Mouse (Mus musculus) MEL (cell line): Measurements from ENCODE around the gene Plekhm3.

Source experiments
- CHD2 ChIP-seq: IDR thresholded peaks from 2 replicates; pipeline ENCODE4 v1.6.1; 2011; ENCODE audit warnings: low read length, improper control_type of control experiment
- CTCF ChIP-seq, 3 experiments: IDR thresholded peaks in 2 of 3; conservative IDR thresholded peaks in 1 of 3; 2 replicates each; pipeline ENCODE4 v1.5.1; 2011 to 2012; ENCODE audit warnings: low read length in 3 of 3, low read depth in 2 of 3, mild to moderate bottlenecking in 2 of 3, improper control_type of control experiment in 1 of 3, inconsistent platforms in 1 of 3, mixed read lengths in 1 of 3, moderate library complexity in 1 of 3; ENCODE audit not compliant: control insufficient read depth in 1 of 3, insufficient read depth in 1 of 3, poor library complexity in 1 of 3, severe bottlenecking in 1 of 3
- E2F4 ChIP-seq: IDR thresholded peaks from 2 replicates; pipeline ENCODE4 v1.6.1; 2011; ENCODE audit warnings: low read depth, low read length, improper control_type of control experiment, borderline replicate concordance
- EP300 ChIP-seq, 2 experiments: IDR thresholded peaks; 2 replicates each; pipeline ENCODE4 v1.6.1; 2011; ENCODE audit warnings: improper control_type of control experiment in 2 of 2, low read length in 2 of 2, low read depth in 1 of 2, mild to moderate bottlenecking in 1 of 2
- ETS1 ChIP-seq: IDR thresholded peaks from 2 replicates; pipeline ENCODE4 v1.6.1; 2012; ENCODE audit warnings: low read depth, mild to moderate bottlenecking, inconsistent platforms, low read length, improper control_type of control experiment, moderate library complexity
- GATA1 ChIP-seq: IDR thresholded peaks from 2 replicates; pipeline ENCODE4 v1.6.1; 2011; ENCODE audit warnings: low read depth, low read length, improper control_type of control experiment
- MAFK ChIP-seq: IDR thresholded peaks from 2 replicates; pipeline ENCODE4 v1.6.1; 2011; ENCODE audit warnings: low read depth, mild to moderate bottlenecking, low read length, improper control_type of control experiment, borderline replicate concordance
- MAX ChIP-seq: IDR thresholded peaks from 2 replicates; pipeline ENCODE4 v1.6.1; 2011; ENCODE audit warnings: low read length, improper control_type of control experiment
- POLR2AphosphoS2 ChIP-seq: IDR thresholded peaks from 2 replicates; pipeline ENCODE4 v1.6.1; 2011; ENCODE audit warnings: low read length, improper control_type of control experiment
- POLR2AphosphoS5 ChIP-seq: IDR thresholded peaks from 2 replicates; pipeline ENCODE4 v1.6.1; 2012; ENCODE audit warnings: low read depth, borderline replicate concordance, mild to moderate bottlenecking, inconsistent platforms, low read length, moderate library complexity, mixed read lengths
- SIN3A ChIP-seq: IDR thresholded peaks from 2 replicates; pipeline ENCODE4 v1.6.1; 2012; ENCODE audit warnings: low read length, improper control_type of control experiment, inconsistent platforms
- TCF12 ChIP-seq: IDR thresholded peaks from 2 replicates; pipeline ENCODE4 v1.6.1; 2014; ENCODE audit warnings: low read depth, mild to moderate bottlenecking, inconsistent platforms, low read length, improper control_type of control experiment, moderate library complexity
- UBTF ChIP-seq: IDR thresholded peaks from 2 replicates; pipeline ENCODE4 v1.6.1; 2012; ENCODE audit warnings: low read depth, mild to moderate bottlenecking, inconsistent platforms, low read length, improper control_type of control experiment, moderate library complexity, borderline replicate concordance; ENCODE audit not compliant: insufficient read depth
- ZNF384 ChIP-seq: IDR thresholded peaks from 2 replicates; pipeline ENCODE4 v1.6.1; 2012; ENCODE audit warnings: low read depth, mild to moderate bottlenecking, inconsistent platforms, low read length, improper control_type of control experiment

GRCm38 (mm10) chr1:64848081-64848480, 108.5 kb downstream of the Plekhm3 start:
- no peak for TF ChIP-seq CTCF (IDR thresholded peaks at IDR 0.05 in 2 of 3, conservative IDR thresholded peaks at IDR 0.05 in 1 of 3; ENCODE audit: control insufficient read depth in 1 of 3, insufficient read depth in 1 of 3, low read depth in 2 of 3, low read length in 3 of 3, poor library complexity in 1 of 3, severe bottlenecking in 1 of 3)
- TF ChIP-seq SIN3A = no peak
- TF ChIP-seq ZNF384 = no peak
- no peak for TF ChIP-seq POLR2AphosphoS2
- no peak for TF ChIP-seq MAX
- no peak for TF ChIP-seq EP300 (IDR thresholded peaks at IDR 0.05; ENCODE audit: low read depth in 1 of 2, low read length in 2 of 2)
- no peak for TF ChIP-seq POLR2AphosphoS5
- no peak for TF ChIP-seq GATA1
- no peak for TF ChIP-seq MAFK
- TF ChIP-seq CHD2 = no peak
- TF ChIP-seq E2F4 = no peak
- no peak for TF ChIP-seq UBTF
- TF ChIP-seq ETS1 = no peak
- TF ChIP-seq TCF12 = no peak
